Mouse (Mus musculus): ENCODE data around the gene Ssr2. TPM values are rescaled to one million over a fixed set of nuclear protein-coding genes. Genes with fewer than 3 reads are reported as not detected.

Ssr2 gene
- polyA plus RNA-seq, 1 experiment = 77.2 TPM

DNA sequence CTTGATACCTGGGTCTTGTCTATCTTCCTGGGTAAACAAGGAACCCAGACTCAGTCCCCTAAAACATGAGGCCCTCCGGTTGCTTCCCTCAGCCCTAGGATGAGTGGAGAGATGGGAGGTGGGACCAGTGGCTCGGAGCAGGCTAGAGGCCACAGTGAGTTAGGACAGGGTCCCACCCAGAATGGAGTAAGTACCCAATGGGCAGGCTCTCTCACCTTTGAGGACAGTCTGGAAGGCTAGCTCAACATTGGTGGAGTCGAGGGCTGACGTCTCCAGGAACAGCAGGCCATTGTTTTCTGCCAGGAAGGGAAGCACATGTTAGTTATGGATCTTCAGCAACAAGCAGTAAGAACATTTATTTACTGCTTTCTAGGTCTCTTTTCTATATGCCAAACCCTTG, 33.2 kb upstream of the Ssr2 start:
- H3K4me1 ChIP-seq (ENCODE audit: control insufficient read depth, insufficient read depth, insufficient read length) = peaks cover 17% of the 10 kb centered on the region
- no peaks in the 10 kb centered on the region for H3K27me3 ChIP-seq (ENCODE audit: control insufficient read depth, insufficient read depth, low read length)
- no peak overlapping the region for H3K4me3 ChIP-seq (ENCODE audit: extremely low read depth, insufficient read depth, insufficient read length)
- no peak for DNase-seq (ENCODE audit: low read depth in 1 of 2, low spot score in 2 of 2)
- H3K36me3 ChIP-seq (ENCODE audit: control insufficient read depth, insufficient read depth, low read length) = no peaks in the 10 kb centered on the region
- no peak for TF ChIP-seq POLR2A (IDR thresholded peaks at IDR 0.05; ENCODE audit: low read depth, low read length)
- no peak for TF ChIP-seq CTCF (IDR thresholded peaks at IDR 0.05; ENCODE audit: extremely low read depth, insufficient read depth, insufficient read length, insufficient replicate concordance)
- 92% methylated on average over 4 of the region's 4 CpGs for WGBS
- no peak overlapping the region for H3K27ac ChIP-seq (ENCODE audit: insufficient read depth, low read length)

DNA sequence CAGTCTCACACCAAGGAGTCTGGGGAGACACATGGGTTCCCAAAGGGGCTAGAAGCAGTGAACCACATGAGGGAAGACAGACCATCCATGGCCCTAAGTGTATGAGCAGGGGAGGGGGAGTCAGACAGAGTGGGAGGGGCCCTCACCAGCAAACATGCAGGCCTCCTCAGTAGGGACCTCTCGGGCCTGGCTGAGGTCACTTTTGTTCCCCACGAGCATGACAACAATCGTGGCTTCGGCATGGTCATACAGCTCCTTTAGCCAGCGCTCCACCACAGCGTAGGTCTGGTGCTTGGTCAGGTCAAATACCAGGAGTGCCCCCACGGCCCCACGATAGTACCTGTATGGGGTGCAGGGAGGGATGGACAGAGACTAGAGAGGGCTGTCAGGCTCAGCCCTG, 32.5 kb upstream of the Ssr2 start:
- TF ChIP-seq POLR2A (IDR thresholded peaks at IDR 0.05; ENCODE audit: low read depth, low read length) = no peak
- no peak for TF ChIP-seq CTCF (IDR thresholded peaks at IDR 0.05; ENCODE audit: extremely low read depth, insufficient read depth, insufficient read length, insufficient replicate concordance)
- H3K4me3 ChIP-seq (ENCODE audit: extremely low read depth, insufficient read depth, insufficient read length) = no peak overlapping the region
- 96% methylated on average over 8 of the region's 8 CpGs for WGBS
- H3K27me3 ChIP-seq (ENCODE audit: control insufficient read depth, insufficient read depth, low read length) = no peaks in the 10 kb centered on the region
- DNase-seq (ENCODE audit: low read depth in 1 of 2, low spot score in 2 of 2) = no peak
- no peak overlapping the region for H3K27ac ChIP-seq (ENCODE audit: insufficient read depth, low read length)
- H3K36me3 ChIP-seq (ENCODE audit: control insufficient read depth, insufficient read depth, low read length) = no peaks in the 10 kb centered on the region
- peaks cover 17% of the 10 kb centered on the region for H3K4me1 ChIP-seq (ENCODE audit: control insufficient read depth, insufficient read depth, insufficient read length)

DNA sequence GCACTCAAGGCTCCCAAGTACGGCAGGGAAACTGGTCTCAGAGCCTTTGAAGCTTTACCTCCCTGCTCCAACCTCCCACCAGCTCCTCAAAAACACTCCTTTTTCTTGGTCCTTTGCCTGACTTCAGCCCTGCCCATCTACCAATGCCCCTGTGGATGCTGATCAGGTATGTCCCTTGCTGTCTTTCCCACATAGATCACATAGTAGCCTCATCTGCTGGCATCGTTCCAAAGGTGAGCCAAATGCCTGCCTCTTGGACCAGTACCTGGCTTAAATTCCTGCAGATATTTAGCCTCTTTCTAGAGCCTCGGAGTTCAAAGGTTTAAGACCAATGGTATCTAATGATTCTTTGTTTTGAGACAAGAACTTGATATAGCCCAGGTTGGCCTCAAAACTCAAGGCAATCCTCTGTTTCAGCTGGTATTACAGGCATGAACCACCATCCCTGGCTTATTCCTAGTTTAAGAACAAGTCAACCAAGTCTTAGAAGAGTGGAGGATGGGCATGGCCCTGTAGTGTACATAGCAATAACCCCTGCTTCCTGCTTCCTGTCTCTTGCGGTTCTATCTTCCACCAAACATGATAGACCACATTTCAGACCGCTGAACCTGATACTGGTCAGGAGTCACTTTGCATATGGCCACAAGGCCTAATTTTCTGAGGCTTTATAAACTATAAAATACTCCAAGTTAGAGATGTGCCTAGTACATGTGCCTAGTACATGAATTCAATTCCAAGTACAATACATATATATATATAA, 31.8 kb upstream of the Ssr2 start:
- TF ChIP-seq CTCF (IDR thresholded peaks at IDR 0.05; ENCODE audit: extremely low read depth, insufficient read depth, insufficient read length, insufficient replicate concordance) (no peak), POLR2A (IDR thresholded peaks at IDR 0.05; ENCODE audit: low read depth, low read length) (no peak)
- WGBS = 54% methylated on average over 5 of the region's 5 CpGs
- no peak for DNase-seq (ENCODE audit: low read depth in 1 of 2, low spot score in 2 of 2)
- no peaks in the 10 kb centered on the region for H3K27me3 ChIP-seq (ENCODE audit: control insufficient read depth, insufficient read depth, low read length)
- H3K27ac ChIP-seq (ENCODE audit: insufficient read depth, low read length) = no peak overlapping the region
- H3K36me3 ChIP-seq (ENCODE audit: control insufficient read depth, insufficient read depth, low read length) = no peaks in the 10 kb centered on the region
- peaks cover 17% of the 10 kb centered on the region for H3K4me1 ChIP-seq (ENCODE audit: control insufficient read depth, insufficient read depth, insufficient read length)
- H3K4me3 ChIP-seq (ENCODE audit: extremely low read depth, insufficient read depth, insufficient read length) = no peak overlapping the region

DNA sequence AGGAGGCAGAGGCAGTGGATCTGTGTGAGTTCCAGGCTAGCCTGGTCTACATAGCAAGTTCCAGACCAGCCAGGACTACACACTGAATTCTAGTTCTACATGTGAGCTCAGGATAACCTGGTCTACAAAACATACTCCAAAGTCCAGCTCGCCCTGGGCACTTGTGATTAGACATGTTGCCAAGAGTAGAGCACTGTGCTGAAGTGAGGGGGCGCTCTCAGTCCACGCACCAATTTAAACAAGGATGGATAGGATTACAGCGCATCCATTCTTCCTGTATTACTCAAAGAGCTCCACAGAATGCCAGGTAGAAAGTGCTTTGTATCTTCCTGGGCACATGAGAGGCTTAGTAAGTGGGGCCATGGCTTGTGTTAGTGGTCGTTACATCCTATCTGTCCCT, 31.2 kb upstream of the Ssr2 start:
- Histone ChIP-seq H3K4me3 (ENCODE audit: extremely low read depth, insufficient read depth, insufficient read length) (no peak overlapping the region), H3K4me1 (ENCODE audit: control insufficient read depth, insufficient read depth, insufficient read length) (peaks cover 17% of the 10 kb centered on the region), H3K36me3 (ENCODE audit: control insufficient read depth, insufficient read depth, low read length) (peaks cover 2% of the 10 kb centered on the region; the same call in 1 of the 2 replicates), H3K27me3 (ENCODE audit: control insufficient read depth, insufficient read depth, low read length) (no peaks in the 10 kb centered on the region), H3K27ac (ENCODE audit: insufficient read depth, low read length) (no peak overlapping the region)
- no peak for DNase-seq (ENCODE audit: low read depth in 1 of 2, low spot score in 2 of 2)
- WGBS = 71% methylated on average over 5 of the region's 5 CpGs
- TF ChIP-seq POLR2A (IDR thresholded peaks at IDR 0.05; ENCODE audit: low read depth, low read length) (no peak), CTCF (IDR thresholded peaks at IDR 0.05; ENCODE audit: extremely low read depth, insufficient read depth, insufficient read length, insufficient replicate concordance) (no peak)

DNA sequence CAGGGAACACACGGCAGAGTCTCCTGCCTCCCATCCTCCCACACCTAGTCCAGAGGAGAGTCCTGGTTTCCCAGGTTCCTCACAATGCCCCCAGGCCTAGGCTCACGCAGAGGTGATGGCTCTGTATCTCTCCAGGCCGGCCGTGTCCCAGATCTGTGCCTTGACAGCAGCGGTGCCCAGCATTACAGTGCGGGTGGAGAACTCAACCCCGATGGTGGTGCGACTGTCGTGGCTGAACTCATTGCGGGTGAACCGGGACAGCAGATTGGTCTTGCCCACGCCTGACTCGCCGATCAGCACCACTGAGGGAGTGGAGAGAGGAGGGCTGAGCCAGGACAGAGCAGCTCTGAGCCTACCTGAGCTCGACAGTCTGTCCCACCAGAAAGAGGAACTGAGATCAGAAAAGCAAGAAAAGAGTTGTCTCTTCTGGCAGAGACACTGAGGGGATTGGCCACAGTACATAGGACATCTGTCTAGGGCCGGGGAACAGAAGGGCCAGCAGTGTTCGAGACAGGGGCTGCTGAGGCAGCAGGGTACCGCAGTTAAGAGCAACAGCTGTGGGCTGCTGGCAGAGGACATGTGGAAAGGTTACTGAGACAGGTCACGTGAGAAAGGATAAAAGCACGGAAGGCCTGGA, 30.6 kb upstream of the Ssr2 start:
- Histone ChIP-seq H3K4me3 (ENCODE audit: extremely low read depth, insufficient read depth, insufficient read length) (no peak overlapping the region), H3K36me3 (ENCODE audit: control insufficient read depth, insufficient read depth, low read length) (peaks cover 2% of the 10 kb centered on the region; the same call in 1 of the 2 replicates), H3K27me3 (ENCODE audit: control insufficient read depth, insufficient read depth, low read length) (no peaks in the 10 kb centered on the region), H3K27ac (ENCODE audit: insufficient read depth, low read length) (0 out of 2 replicates have a peak overlapping the region, but pooled peaks have one; percentile 15), H3K4me1 (ENCODE audit: control insufficient read depth, insufficient read depth, insufficient read length) (peaks cover 17% of the 10 kb centered on the region)
- DNase-seq (ENCODE audit: low read depth in 1 of 2, low spot score in 2 of 2) = peak; percentile 32 to 44
- no peak for TF ChIP-seq CTCF (IDR thresholded peaks at IDR 0.05; ENCODE audit: extremely low read depth, insufficient read depth, insufficient read length, insufficient replicate concordance)
- TF ChIP-seq POLR2A (IDR thresholded peaks at IDR 0.05; ENCODE audit: low read depth, low read length) = no peak
- 47% methylated on average over 20 of the region's 20 CpGs for WGBS

DNA sequence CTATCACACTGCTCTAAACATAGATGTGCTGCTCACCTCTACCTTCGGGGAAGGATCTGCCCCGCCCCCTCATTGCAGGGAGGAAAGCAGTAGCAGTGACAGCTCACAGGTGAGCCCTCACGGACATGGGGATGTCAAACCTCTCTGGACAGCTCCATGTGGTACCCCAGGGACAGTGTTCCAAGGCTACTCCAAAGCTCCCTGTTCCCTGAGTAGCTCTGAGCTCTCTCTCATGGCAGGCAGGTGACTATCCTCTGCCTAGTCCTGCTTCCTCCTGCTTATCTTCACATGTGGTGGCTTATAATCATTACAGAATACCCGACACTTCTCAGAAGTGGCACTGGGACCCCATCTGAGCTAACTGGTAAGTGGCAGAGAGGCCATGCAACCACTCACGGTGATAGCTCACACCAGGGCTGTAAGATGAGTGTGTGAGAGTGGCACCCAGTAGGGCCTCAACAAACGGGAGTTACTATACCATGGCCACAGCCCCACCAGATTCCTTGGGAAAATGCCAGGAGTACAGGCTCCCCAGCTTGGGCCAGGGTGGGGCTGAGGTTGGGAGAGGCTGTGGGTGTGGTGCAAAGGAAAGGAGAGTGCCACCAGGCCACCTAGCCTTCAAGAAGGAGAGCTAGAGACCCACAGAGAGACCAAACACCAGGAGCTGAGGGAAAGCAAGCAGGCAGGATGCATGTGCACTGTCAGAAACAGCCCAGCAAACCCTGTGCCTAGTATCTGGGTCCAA, 28.8 kb upstream of the Ssr2 start:
- TF ChIP-seq POLR2A (IDR thresholded peaks at IDR 0.05; ENCODE audit: low read depth, low read length) (no peak), CTCF (IDR thresholded peaks at IDR 0.05; ENCODE audit: extremely low read depth, insufficient read depth, insufficient read length, insufficient replicate concordance) (no peak)
- H3K27ac ChIP-seq (ENCODE audit: insufficient read depth, low read length) = no peak overlapping the region
- peaks cover 21% of the 10 kb centered on the region for H3K4me1 ChIP-seq (ENCODE audit: control insufficient read depth, insufficient read depth, insufficient read length)
- no peaks in the 10 kb centered on the region for H3K27me3 ChIP-seq (ENCODE audit: control insufficient read depth, insufficient read depth, low read length)
- H3K36me3 ChIP-seq (ENCODE audit: control insufficient read depth, insufficient read depth, low read length) = peaks cover 2% of the 10 kb centered on the region; the same call in 1 of the 2 replicates
- H3K4me3 ChIP-seq (ENCODE audit: extremely low read depth, insufficient read depth, insufficient read length) = no peak overlapping the region
- 83% methylated on average over 6 of the region's 6 CpGs for WGBS
- DNase-seq (ENCODE audit: low read depth in 1 of 2, low spot score in 2 of 2) = no peak
